Mouse (Mus musculus) forebrain, embryonic 16.5 days (tissue): ENCODE results near the gene Hmg20b. TPM values are rescaled to one million over a fixed set of nuclear protein-coding genes. Genes with fewer than 3 reads are reported as not detected.

ENCODE experiments used
- ATAC-seq: fragments of 200-750 bp; cut with Nextera tagmentation; 2 replicates; pipeline ENCODE4 v1.8.0; 2017; ENCODE audit warnings: mild to moderate bottlenecking, moderate library complexity
- H3K27ac ChIP-seq: fragments of 300-500 bp; sonication (generic); 2 replicates; pipeline ENCODE4 v1.5.1; 2014; ENCODE audit warnings: low read length, control low read depth
- H3K27me3 ChIP-seq: fragments of 300-500 bp; sonication (generic); replicated peaks from 2 replicates; pipeline ENCODE4 v1.6.1; 2014; ENCODE audit warnings: low read length; ENCODE audit not compliant: control insufficient read depth, insufficient read depth
- H3K36me3 ChIP-seq: fragments of 300-500 bp; sonication (generic); 2 replicates; pipeline ENCODE4 v1.6.1; 2014; ENCODE audit not compliant: control insufficient read depth, insufficient read depth
- H3K4me1 ChIP-seq: fragments of 300-500 bp; sonication (generic); replicated peaks from 2 replicates; pipeline ENCODE4 v1.6.1; 2014; ENCODE audit warnings: low read length; ENCODE audit not compliant: control insufficient read depth, insufficient read depth
- H3K4me2 ChIP-seq: fragments of 300-500 bp; sonication (generic); 2 replicates; pipeline ENCODE4 v1.6.1; 2014; ENCODE audit warnings: mild to moderate bottlenecking, low read length, control low read depth
- H3K4me3 ChIP-seq: fragments of 300-500 bp; sonication (generic); replicated peaks from 2 replicates; pipeline ENCODE4 v1.5.1; 2014; ENCODE audit warnings: mild to moderate bottlenecking, low read length, control low read depth
- H3K9ac ChIP-seq: fragments of 300-500 bp; sonication (generic); replicated peaks from 2 replicates; pipeline ENCODE4 v1.6.1; 2014; ENCODE audit warnings: low read depth, low read length, control low read depth
- H3K9me3 ChIP-seq: fragments of 300-500 bp; sonication (generic); 2 replicates; pipeline ENCODE4 v1.6.1; 2016; ENCODE audit warnings: low read length; ENCODE audit not compliant: control insufficient read depth
- WGBS: fragments of 180-500 bp; shearing (Covaris S2); extraction: QIAGEN DNeasy Blood & Tissue Kit; methylation state at CpG from one replicate; pipeline ENCODE4 v1.1.7; 2014; 5-methylcytosine and 5-hydroxymethylcytosine counted together
- polyA plus RNA-seq: library from polyadenylated mRNA; unstranded; fragments of >200 nt; fragmentation: Nextera tagmentation; extraction: Ambion mirVana; gene quantifications from 2 replicates; pipeline ENCODE4 v1.2.1, GENCODE M21; 2015

Gene Hmg20b
- polyA plus RNA-seq, 1 experiment from 2014 or later = 33.4 TPM

DNA sequence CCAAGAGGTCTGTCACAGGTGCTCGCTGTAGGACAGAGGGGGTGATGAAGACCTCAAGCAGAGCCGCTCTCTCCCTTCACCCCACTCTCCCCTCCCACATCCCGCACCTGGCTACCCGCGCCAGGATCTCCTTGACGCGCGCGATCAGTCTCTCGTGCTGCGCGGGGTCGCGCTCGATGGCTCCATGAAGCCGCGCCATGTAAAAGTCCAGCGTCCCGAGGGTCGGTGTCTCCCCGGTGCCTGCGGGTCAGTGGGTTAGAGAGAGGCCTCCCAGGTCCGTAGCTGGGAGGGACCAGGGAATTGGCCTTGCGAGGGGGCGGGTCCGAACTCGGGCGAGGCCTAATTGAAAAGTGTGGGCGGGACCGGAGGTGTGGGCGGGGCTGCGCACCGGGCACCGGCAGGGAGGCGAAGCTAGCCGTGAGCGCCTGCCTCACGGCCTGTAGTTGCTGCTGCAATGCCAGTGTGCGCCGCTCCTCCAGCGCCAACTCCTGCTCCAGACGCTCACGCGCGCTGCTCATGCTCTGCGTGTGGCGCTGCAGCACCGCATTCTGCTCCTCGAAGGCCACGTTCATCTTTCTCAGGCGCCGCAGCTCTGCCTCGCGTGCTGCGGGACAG is 3.7 kb downstream of the Hmg20b start:
- H3K9me3 ChIP-seq = no peaks in the 10 kb centered on the region
- H3K4me3 ChIP-seq = peak overlapping the region; percentile 37
- H3K9ac ChIP-seq = peak overlapping the region; percentile 45
- H3K36me3 ChIP-seq = no peaks in the 10 kb centered on the region
- H3K27ac ChIP-seq = no peak overlapping the region
- peaks cover 34% of the 10 kb centered on the region for H3K27me3 ChIP-seq
- peaks cover 28% of the 10 kb centered on the region for H3K4me1 ChIP-seq
- H3K4me2 ChIP-seq = peak overlapping the region; percentile 59
- WGBS = 9% methylated on average over 53 of the region's 55 CpGs
- ATAC-seq = no peak

DNA sequence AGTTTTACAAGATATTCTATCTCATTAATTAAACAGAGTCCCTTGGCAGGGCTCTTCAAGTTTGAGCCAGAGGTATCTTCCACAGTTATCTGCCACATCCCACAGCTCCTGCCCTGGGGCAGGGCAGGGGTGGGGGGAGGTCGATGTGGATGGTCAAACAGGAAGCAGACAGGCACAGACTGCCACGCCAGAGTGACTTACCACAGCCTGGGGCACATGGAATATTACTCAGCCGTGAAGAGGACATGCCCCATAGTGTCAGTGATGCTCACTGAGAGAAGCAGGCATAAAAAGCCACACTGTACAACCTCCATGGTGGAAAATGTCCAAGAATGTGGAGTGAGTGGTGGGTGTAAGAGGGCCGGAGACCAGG is 5.1 kb downstream of the Hmg20b start:
- H3K9ac ChIP-seq = no peak overlapping the region
- no peaks in the 10 kb centered on the region for H3K36me3 ChIP-seq
- peaks cover 38% of the 10 kb centered on the region for H3K27me3 ChIP-seq
- H3K27ac ChIP-seq = no peak overlapping the region
- H3K9me3 ChIP-seq = no peaks in the 10 kb centered on the region
- H3K4me2 ChIP-seq = no peak overlapping the region
- H3K4me3 ChIP-seq = no peak overlapping the region
- peaks cover 24% of the 10 kb centered on the region for H3K4me1 ChIP-seq
- ATAC-seq = no peak
- WGBS = 86% methylated on average over 4 of the region's 4 CpGs

DNA sequence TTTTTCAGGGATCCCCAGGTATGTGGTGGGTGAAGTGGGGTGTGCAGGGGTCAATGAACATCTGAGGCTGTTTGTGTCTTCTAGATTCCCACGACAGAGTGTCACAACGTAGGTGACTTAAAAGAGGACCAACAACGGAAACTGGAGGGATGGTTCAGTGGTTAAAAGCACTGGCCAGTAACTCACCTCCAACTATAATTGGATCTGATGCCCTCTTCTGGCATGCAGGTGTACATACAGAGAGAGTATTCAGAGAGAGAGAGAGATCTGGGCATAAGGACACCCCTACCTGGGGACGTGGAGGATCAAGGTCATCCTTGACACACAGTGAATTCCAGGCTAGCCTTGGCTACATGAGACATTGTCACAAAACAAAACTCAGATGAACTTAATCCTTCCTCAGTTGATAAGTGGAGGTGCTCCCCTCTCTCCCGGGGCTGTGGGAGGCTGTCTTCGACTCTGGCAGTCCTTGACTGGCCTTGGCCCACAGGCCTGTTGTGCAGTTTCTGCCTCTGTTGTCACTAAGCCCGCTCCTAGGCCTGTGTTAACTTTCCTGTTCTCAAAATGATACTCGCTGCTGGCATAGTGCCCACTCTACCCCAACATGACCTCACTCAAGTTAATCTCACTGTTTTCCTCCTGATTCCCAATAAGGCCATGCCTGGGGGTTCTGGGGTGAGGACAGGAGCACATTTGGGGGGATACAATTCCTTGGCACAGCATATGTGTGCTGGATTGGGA is 5.7 kb downstream of the Hmg20b start:
- no peak overlapping the region for H3K9ac ChIP-seq
- WGBS = 52% methylated on average over 8 of the region's 8 CpGs
- no peak for ATAC-seq

DNA sequence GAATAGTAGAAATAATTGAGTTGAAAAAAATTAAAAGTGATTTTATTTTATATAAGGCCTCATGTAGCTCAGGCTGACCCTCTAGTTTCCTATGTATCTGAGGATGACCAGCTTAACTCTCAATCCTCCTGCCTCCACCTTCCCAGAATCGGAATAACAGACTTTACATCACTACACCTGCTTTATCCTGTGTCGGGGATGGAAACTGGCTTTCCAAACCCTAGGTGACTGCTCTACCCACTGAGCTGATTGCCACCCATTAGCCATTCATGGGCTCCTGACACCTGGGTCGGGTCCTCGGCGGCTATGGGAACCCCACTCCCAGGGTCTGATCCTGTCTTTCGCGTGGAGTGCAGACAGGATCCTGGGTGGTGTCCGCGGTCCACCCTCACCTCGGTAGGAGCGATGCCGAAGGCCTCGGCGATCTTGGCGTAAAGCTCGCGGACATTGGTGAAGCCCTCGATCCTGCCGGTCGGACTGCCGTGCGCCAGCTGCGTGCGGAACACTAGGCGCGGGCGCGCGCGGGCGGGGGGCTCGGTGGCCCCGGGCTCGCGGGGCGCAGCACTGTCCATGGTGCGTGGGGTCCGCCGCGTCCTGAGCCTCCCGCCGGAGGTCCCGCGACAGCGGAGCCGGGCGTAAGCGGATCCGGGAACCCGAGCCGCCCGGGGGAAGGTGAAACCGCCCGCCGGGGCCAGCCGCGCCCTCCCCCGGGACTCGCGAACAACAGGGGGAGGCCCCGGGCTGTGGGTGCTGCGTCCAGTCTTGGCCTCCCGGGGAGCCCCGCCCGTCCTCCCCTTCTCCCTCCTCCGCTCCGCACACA is 7.4 kb downstream of the Hmg20b start, which contains the start of gene Gipc3:
TSS of gene Gipc3 (minus strand) at position 581 of the 820 bp plus-strand sequence.
- Histone ChIP-seq H3K4me1 (peaks cover 15% of the 10 kb centered on the region), H3K4me2 (peak within 1 kb of the TSS; percentile 57), H3K4me3 (peak within 1 kb of the TSS; percentile 41), H3K9me3 (no peaks in the 10 kb centered on the region), H3K27ac (no peak within 1 kb of the TSS), H3K36me3 (no peaks in the 10 kb centered on the region), H3K27me3 (peaks cover 38% of the 10 kb centered on the region), H3K9ac (peak within 1 kb of the TSS; percentile 45)
- no peak for ATAC-seq
- 6% methylated on average over 58 of the region's 67 CpGs for WGBS

More for the DNA sequence above, 5.7 kb downstream of the Hmg20b start:
- H3K4me1 ChIP-seq = peaks cover 19% of the 10 kb centered on the region
- no peaks in the 10 kb centered on the region for H3K36me3 ChIP-seq
- peaks cover 38% of the 10 kb centered on the region for H3K27me3 ChIP-seq
- no peak overlapping the region for H3K4me3 ChIP-seq
- no peak overlapping the region for H3K4me2 ChIP-seq
- no peaks in the 10 kb centered on the region for H3K9me3 ChIP-seq
- H3K27ac ChIP-seq = no peak overlapping the region

GRCm38 (mm10) chr10:81341333-81341949 is 8.8 kb downstream of the Hmg20b start:
- H3K27me3 ChIP-seq = peaks cover 35% of the 10 kb centered on the region
- H3K4me2 ChIP-seq = no peak overlapping the region
- no peak overlapping the region for H3K27ac ChIP-seq
- H3K36me3 ChIP-seq = no peaks in the 10 kb centered on the region
- WGBS = 32% methylated on average over 16 of the region's 16 CpGs
- ATAC-seq = no peak
- H3K9ac ChIP-seq = no peak overlapping the region
- H3K9me3 ChIP-seq = no peaks in the 10 kb centered on the region
- H3K4me3 ChIP-seq = no peak overlapping the region
- H3K4me1 ChIP-seq = peaks cover 7% of the 10 kb centered on the region

DNA sequence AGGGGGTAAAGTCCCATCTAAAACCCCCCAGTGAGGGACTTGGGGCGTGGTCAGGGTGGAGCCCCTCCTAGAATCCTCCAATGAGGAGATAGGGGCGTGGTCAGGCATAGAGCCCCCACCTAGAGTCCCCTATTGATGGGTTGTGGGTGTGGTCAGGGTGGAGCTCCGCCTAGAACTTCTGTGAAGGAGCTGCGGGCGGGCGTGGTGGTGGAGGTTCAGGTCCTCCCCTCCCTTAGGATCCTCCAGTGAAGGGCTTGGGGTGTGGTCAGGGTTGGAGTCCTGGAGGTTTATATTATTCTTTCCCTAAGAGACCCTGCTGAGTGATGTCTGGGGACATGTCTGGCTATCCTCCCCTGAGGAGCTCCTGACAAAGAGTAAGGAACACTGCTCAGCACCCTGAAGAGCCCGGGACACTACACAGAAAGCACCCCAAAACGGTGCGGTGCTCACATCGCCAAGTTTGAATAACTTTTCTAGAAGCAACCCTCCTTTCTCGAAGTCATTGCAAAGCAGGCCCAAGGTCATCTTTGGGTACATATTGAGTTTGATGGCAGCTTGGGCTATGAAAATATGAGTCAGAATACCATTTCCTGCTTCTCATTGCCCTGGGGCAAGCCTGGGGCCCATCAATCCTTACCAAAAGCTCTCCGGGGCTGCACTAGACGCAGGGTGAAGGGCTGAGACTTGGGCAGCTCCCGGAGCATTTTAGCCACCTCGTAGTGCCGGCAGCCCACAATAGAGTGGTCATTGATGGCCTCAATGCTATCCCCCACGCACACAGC is 9.5 kb downstream of the Hmg20b start:
- no peaks in the 10 kb centered on the region for H3K9me3 ChIP-seq
- H3K36me3 ChIP-seq = no peaks in the 10 kb centered on the region
- H3K27ac ChIP-seq = no peak overlapping the region
- WGBS = 41% methylated on average over 17 of the region's 17 CpGs
- ATAC-seq = no peak
- no peak overlapping the region for H3K4me2 ChIP-seq
- no peak overlapping the region for H3K4me3 ChIP-seq
- no peak overlapping the region for H3K9ac ChIP-seq
- H3K4me1 ChIP-seq = peaks cover 6% of the 10 kb centered on the region
- peaks cover 35% of the 10 kb centered on the region for H3K27me3 ChIP-seq

DNA sequence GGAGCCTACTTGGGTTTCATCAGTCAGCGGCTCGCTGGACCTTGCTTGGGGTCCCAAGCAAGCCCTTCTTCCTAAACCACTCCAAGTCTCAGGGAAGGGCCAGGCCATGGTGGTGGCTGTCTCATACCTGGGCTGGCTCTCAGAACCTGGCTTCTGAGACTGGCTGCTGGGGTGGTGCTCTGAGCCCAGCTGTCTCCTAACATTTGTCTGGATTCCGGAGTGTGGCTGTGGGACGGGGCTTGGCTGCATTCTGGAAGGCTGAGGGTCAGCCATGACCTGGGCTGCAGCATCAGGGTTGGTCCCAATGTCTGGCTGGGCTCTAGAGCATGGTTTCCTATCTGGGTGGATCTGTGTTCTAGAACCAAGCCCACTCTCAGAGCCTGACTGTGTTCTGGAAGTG is 13.7 kb downstream of the Hmg20b start:
- Histone ChIP-seq H3K9me3 (no peaks in the 10 kb centered on the region), H3K4me1 (peaks cover 2% of the 10 kb centered on the region; the same call in 1 of the 2 replicates), H3K9ac (no peak overlapping the region), H3K27me3 (peaks cover 13% of the 10 kb centered on the region), H3K4me2 (no peak overlapping the region), H3K4me3 (no peak overlapping the region), H3K36me3 (no peaks in the 10 kb centered on the region), H3K27ac (no peak overlapping the region)
- no peak for ATAC-seq
- WGBS = 96% methylated on average over 4 of the region's 4 CpGs

GRCm38 (mm10) chr10:81335393-81336340 is 14.6 kb downstream of the Hmg20b start:
- peaks cover 10% of the 10 kb centered on the region for H3K27me3 ChIP-seq

More at GRCm38 (mm10) chr10:81335393-81336340, 14.6 kb downstream of the Hmg20b start:
- Histone ChIP-seq H3K9me3 (no peaks in the 10 kb centered on the region), H3K4me2 (no peak overlapping the region), H3K4me1 (peaks cover 2% of the 10 kb centered on the region; the same call in 1 of the 2 replicates), H3K27ac (no peak overlapping the region), H3K4me3 (no peak overlapping the region), H3K9ac (no peak overlapping the region), H3K36me3 (no peaks in the 10 kb centered on the region)
- ATAC-seq = no peak
- 41% methylated on average over 17 of the region's 19 CpGs for WGBS
